Mouse (Mus musculus): ENCODE measurements around the gene Lrch1. TPM values are rescaled to one million over a fixed set of nuclear protein-coding genes. Genes with fewer than 3 reads are reported as not detected.

Lrch1 gene
- polyA plus RNA-seq, 1 experiment from 2014 or later, result 13.5 TPM

- Histone ChIP-seq H3K4me3 (ENCODE audit: low read depth, low read length) (no peak overlapping the region), H3K4me2 (replicated peaks; ENCODE audit: low read depth, low read length) (no peak overlapping the region), H3K9me3 (ENCODE audit: low read length) (no peaks in the 10 kb centered on the region), H3K36me3 (ENCODE audit: insufficient read depth, low read length) (no peaks in the 10 kb centered on the region), H3K27me3 (replicated peaks; ENCODE audit: insufficient read depth, low read length) (no peaks in the 10 kb centered on the region), H3K4me1 (ENCODE audit: insufficient read depth, low read depth, low read length) (peaks cover 10% of the 10 kb centered on the region; the same call in 1 of the 2 replicates), H3K9ac (replicated peaks; ENCODE audit: low read depth) (no peak overlapping the region), H3K27ac (ENCODE audit: low read length) (no peak overlapping the region)
- DNase-seq (ENCODE audit: low spot score) (no peak), ATAC-seq (no peak)
- no peak for TF ChIP-seq CTCF (IDR thresholded peaks at IDR 0.05)
- no peak for TF ChIP-seq EP300 (IDR thresholded peaks at IDR 0.05)
- WGBS, result 60% methylated on average over 2 of the region's 2 CpGs
Measured at GRCm38 (mm10) chr14:74841708-74842107, 106.0 kb downstream of the Lrch1 start.

DNA sequence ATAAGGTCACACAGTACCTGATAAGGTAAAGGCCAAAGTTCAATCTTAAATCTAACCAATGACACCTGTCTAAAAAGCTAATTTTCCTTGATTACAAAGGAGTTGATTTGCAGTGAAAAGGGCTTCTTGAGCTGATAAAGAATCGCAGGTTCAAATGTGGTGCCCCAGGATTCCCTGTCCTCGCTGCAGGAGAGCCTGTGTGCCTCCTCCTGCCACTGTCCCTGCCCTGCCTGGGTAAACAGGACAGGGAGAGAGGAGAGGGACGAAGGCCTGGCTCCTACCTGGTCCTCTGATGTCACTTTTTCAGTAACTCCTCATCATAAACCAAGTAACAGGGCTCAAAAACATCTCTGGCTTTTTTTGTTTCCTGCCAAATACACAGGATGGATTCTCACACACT lies 106.4 kb downstream of the Lrch1 start:
- Histone ChIP-seq H3K27me3 (replicated peaks; ENCODE audit: insufficient read depth, low read length) (no peaks in the 10 kb centered on the region), H3K36me3 (ENCODE audit: insufficient read depth, low read length) (no peaks in the 10 kb centered on the region), H3K9me3 (ENCODE audit: low read length) (no peaks in the 10 kb centered on the region), H3K27ac (ENCODE audit: low read length) (no peak overlapping the region), H3K4me3 (ENCODE audit: low read depth, low read length) (no peak overlapping the region), H3K4me1 (ENCODE audit: insufficient read depth, low read depth, low read length) (peaks cover 6% of the 10 kb centered on the region; the same call in 1 of the 2 replicates), H3K9ac (replicated peaks; ENCODE audit: low read depth) (no peak overlapping the region), H3K4me2 (replicated peaks; ENCODE audit: low read depth, low read length) (no peak overlapping the region)
- DNase-seq (ENCODE audit: low spot score) (no peak), ATAC-seq (no peak)
- no peak for TF ChIP-seq EP300 (IDR thresholded peaks at IDR 0.05)
- no peak for TF ChIP-seq CTCF (IDR thresholded peaks at IDR 0.05)
- 46% methylated on average over 3 of the region's 3 CpGs for WGBS

GRCm38 (mm10) chr14:74840820-74841219 lies 106.9 kb downstream of the Lrch1 start:
- Histone ChIP-seq H3K27ac (ENCODE audit: low read length) (no peak overlapping the region), H3K9me3 (ENCODE audit: low read length) (no peaks in the 10 kb centered on the region)

GRCm38 (mm10) chr14:74840328-74840727 lies 107.3 kb downstream of the Lrch1 start:
- no peaks in the 10 kb centered on the region for H3K27me3 ChIP-seq (replicated peaks; ENCODE audit: insufficient read depth, low read length)
- H3K36me3 ChIP-seq (ENCODE audit: insufficient read depth, low read length), result no peaks in the 10 kb centered on the region
- ATAC-seq (no peak), DNase-seq (ENCODE audit: low spot score) (no peak)
- no peak overlapping the region for H3K4me3 ChIP-seq (ENCODE audit: low read depth, low read length)
- H3K27ac ChIP-seq (ENCODE audit: low read length), result no peak overlapping the region
- H3K9me3 ChIP-seq (ENCODE audit: low read length), result no peaks in the 10 kb centered on the region
- WGBS, result 78% methylated on average over 2 of the region's 2 CpGs
- no peak overlapping the region for H3K9ac ChIP-seq (replicated peaks; ENCODE audit: low read depth)
- no peak overlapping the region for H3K4me2 ChIP-seq (replicated peaks; ENCODE audit: low read depth, low read length)
- no peaks in the 10 kb centered on the region for H3K4me1 ChIP-seq (ENCODE audit: insufficient read depth, low read depth, low read length)
- no peak for TF ChIP-seq EP300 (IDR thresholded peaks at IDR 0.05)
- no peak for TF ChIP-seq CTCF (IDR thresholded peaks at IDR 0.05)

More at GRCm38 (mm10) chr14:74840820-74841219, 106.9 kb downstream of the Lrch1 start:
- Histone ChIP-seq H3K4me1 (ENCODE audit: insufficient read depth, low read depth, low read length) (peaks cover 4% of the 10 kb centered on the region; the same call in 1 of the 2 replicates), H3K9ac (replicated peaks; ENCODE audit: low read depth) (no peak overlapping the region), H3K4me3 (ENCODE audit: low read depth, low read length) (no peak overlapping the region), H3K4me2 (replicated peaks; ENCODE audit: low read depth, low read length) (no peak overlapping the region), H3K27me3 (replicated peaks; ENCODE audit: insufficient read depth, low read length) (no peaks in the 10 kb centered on the region), H3K36me3 (ENCODE audit: insufficient read depth, low read length) (no peaks in the 10 kb centered on the region)
- DNase-seq (ENCODE audit: low spot score) (no peak), ATAC-seq (no peak)
- TF ChIP-seq EP300 (IDR thresholded peaks at IDR 0.05) (no peak), CTCF (IDR thresholded peaks at IDR 0.05) (no peak)
- WGBS, result 67% methylated on average over 3 of the region's 3 CpGs

DNA sequence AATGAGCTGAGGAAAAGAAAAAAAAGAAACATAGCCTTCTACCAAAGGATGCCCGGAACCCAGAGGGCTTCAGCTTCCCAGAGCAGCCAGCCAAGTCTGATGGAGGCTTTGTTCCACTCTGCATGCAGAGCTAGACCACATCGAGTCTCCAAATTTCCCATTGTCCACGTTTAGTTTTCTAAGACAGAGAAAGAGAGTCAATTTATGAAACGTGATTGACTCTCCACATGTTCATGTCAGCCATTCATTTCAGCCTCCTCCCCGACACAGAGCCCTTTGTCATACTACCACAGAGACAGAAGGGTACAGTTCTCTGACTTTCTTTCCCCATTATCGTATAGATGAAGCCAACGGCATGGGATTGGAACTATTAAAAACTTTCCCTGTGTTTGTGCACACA lies 108.9 kb downstream of the Lrch1 start:
- no peaks in the 10 kb centered on the region for H3K9me3 ChIP-seq (ENCODE audit: low read length)
- no peak for DNase-seq (ENCODE audit: low spot score)
- no peak overlapping the region for H3K4me3 ChIP-seq (ENCODE audit: low read depth, low read length)
- WGBS, result 91% methylated on average over 7 of the region's 7 CpGs
- no peaks in the 10 kb centered on the region for H3K4me1 ChIP-seq (ENCODE audit: insufficient read depth, low read depth, low read length)
- no peak overlapping the region for H3K4me2 ChIP-seq (replicated peaks; ENCODE audit: low read depth, low read length)
- H3K9ac ChIP-seq (replicated peaks; ENCODE audit: low read depth), result no peak overlapping the region
- no peaks in the 10 kb centered on the region for H3K36me3 ChIP-seq (ENCODE audit: insufficient read depth, low read length)
- ATAC-seq, result no peak
- no peaks in the 10 kb centered on the region for H3K27me3 ChIP-seq (replicated peaks; ENCODE audit: insufficient read depth, low read length)
- TF ChIP-seq CTCF (IDR thresholded peaks at IDR 0.05), result no peak
- TF ChIP-seq EP300 (IDR thresholded peaks at IDR 0.05), result no peak
- no peak overlapping the region for H3K27ac ChIP-seq (ENCODE audit: low read length)

- no peak overlapping the region for H3K4me3 ChIP-seq (ENCODE audit: low read depth, low read length)
- no peak overlapping the region for H3K4me2 ChIP-seq (replicated peaks; ENCODE audit: low read depth, low read length)
- H3K27me3 ChIP-seq (replicated peaks; ENCODE audit: insufficient read depth, low read length), result no peaks in the 10 kb centered on the region
- H3K9ac ChIP-seq (replicated peaks; ENCODE audit: low read depth), result no peak overlapping the region
- no peaks in the 10 kb centered on the region for H3K9me3 ChIP-seq (ENCODE audit: low read length)
- H3K27ac ChIP-seq (ENCODE audit: low read length), result no peak overlapping the region
- DNase-seq (ENCODE audit: low spot score) (no peak), ATAC-seq (peak; percentile 69)
- H3K36me3 ChIP-seq (ENCODE audit: insufficient read depth, low read length), result no peaks in the 10 kb centered on the region
- WGBS, result 64% methylated on average over 1 of the region's 1 CpGs
- peaks cover 2% of the 10 kb centered on the region; the same call in 1 of the 2 replicates for H3K4me1 ChIP-seq (ENCODE audit: insufficient read depth, low read depth, low read length)
- TF ChIP-seq CTCF (IDR thresholded peaks at IDR 0.05) (no peak), EP300 (IDR thresholded peaks at IDR 0.05) (no peak)
Measured at GRCm38 (mm10) chr14:74835010-74835409, 112.7 kb downstream of the Lrch1 start.

DNA sequence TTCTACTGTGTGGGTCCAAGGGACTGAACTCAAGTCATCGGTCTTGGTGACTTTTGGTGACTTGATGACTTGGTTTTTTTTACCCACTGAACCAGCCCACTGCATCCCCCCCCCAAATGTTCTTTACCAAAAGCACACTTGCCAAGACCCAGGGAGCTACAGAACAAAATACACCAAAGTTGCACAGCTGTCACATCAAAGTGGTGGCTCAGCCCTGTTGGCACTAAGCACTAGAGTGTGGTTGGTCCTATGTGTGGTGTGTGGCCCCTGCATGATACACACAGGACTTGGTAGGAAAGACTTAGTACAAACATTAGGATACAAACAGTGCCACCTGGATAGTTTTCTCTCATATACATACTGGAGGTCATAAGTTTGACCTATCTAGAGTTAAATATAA lies 113.5 kb downstream of the Lrch1 start:
- WGBS, result 96% methylated on average over 1 of the region's 1 CpGs
- H3K27me3 ChIP-seq (replicated peaks; ENCODE audit: insufficient read depth, low read length), result no peaks in the 10 kb centered on the region
- DNase-seq (ENCODE audit: low spot score), result no peak
- no peak overlapping the region for H3K4me2 ChIP-seq (replicated peaks; ENCODE audit: low read depth, low read length)
- H3K9ac ChIP-seq (replicated peaks; ENCODE audit: low read depth), result no peak overlapping the region
- ATAC-seq, result no peak
- H3K9me3 ChIP-seq (ENCODE audit: low read length), result no peaks in the 10 kb centered on the region
- TF ChIP-seq EP300 (IDR thresholded peaks at IDR 0.05), result no peak
- TF ChIP-seq CTCF (IDR thresholded peaks at IDR 0.05), result no peak
- no peaks in the 10 kb centered on the region for H3K36me3 ChIP-seq (ENCODE audit: insufficient read depth, low read length)
- no peak overlapping the region for H3K4me3 ChIP-seq (ENCODE audit: low read depth, low read length)
- H3K27ac ChIP-seq (ENCODE audit: low read length), result no peak overlapping the region
- peaks cover 2% of the 10 kb centered on the region; the same call in 1 of the 2 replicates for H3K4me1 ChIP-seq (ENCODE audit: insufficient read depth, low read depth, low read length)

Data from lung, postnatal 0 days (tissue).